Mouse (Mus musculus) Patski (cell line): ENCODE measurements around the gene Cryz. TPM values are rescaled to one million over a fixed set of nuclear protein-coding genes. Genes with fewer than 3 reads are reported as not detected.
"Not testable (repeated sequence)": the region's sequence is repeated elsewhere in the genome, so short reads cannot be mapped to it uniquely, and the experiment has no call there.

Experiments
- ATAC-seq: fragments of 100-300 bp; one replicate; pipeline ENCODE4 v1.8.0; 2021
- CTCF ChIA-PET: fragments of 350-600 bp; sonication (Branson Sonifier 250); formaldehyde crosslinking; loops from one replicate; lab custom pipeline; 2022; ENCODE audit warnings: inconsistent platforms; lab: Charles Lee
- POLR2A ChIA-PET: fragments of 350-600 bp; sonication (Branson Sonifier 250); formaldehyde crosslinking; loops from one replicate; lab custom pipeline; 2022; ENCODE audit warnings: antibody characterized with exemption, inconsistent platforms; lab: Charles Lee
- DNase-seq: peaks from one replicate; pipeline ENCODE4 v3.0.0-alpha.2; 2011; ENCODE audit warnings: low read depth, low spot score
- H3K27me3 ChIP-seq: fragments of 371-371 bp; one replicate; pipeline ENCODE4 v1.5.1; 2021
- CTCF ChIP-seq: fragments of 100-300 bp; IDR thresholded peaks from one replicate; pipeline ENCODE4 v1.5.1; 2021
- in situ Hi-C: fragments of 300-500 bp; cut with MboI; formaldehyde crosslinking; loops from 3 replicates; pipeline ENCODE4 v1.11.1; 2018; ENCODE audit warnings: low pct_unique_long_range_greater_than_20kb, mixed read lengths
- polyA plus RNA-seq: library from polyadenylated mRNA; unstranded; gene quantifications from one replicate; pipeline ENCODE4 v1.2.3, GENCODE M21; 2021

Gene Cryz
- polyA plus RNA-seq, 1 experiment from 2014 or later = 116 TPM

DNA sequence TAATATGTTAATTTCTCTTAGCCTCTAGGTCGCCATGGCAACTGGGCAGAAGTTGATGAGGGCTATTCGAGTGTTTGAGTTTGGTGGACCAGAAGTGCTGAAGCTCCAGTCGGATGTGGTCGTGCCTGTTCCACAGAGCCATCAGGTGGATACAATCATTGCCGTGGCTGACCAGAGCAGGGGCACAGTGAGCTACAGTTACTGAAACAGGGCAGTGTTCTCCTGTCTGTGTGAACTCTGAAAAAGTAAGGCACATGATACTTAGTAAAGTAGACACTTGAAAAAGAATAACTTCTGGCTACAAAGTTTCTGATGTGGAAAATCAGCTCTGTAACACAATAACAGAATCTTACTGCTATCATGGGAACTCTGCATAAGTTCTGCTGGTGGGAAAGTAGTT, 8.4 kb downstream of the Cryz start:
- no peaks in the 10 kb centered on the region for H3K27me3 ChIP-seq
- ATAC-seq = no peak
- TF ChIP-seq CTCF = no peak
- in situ Hi-C loops = no loop called here
- ChIA-PET POLR2A (no interaction called here), CTCF (interaction anchor here (1.9 to 4.6 kb wide), 2 partner anchors 8 to 18 kb away, joined by 4 to 16 read pairs; partner anchors contain the start of genes Cryz and Tyw3)
- DNase-seq = no peak

DNA sequence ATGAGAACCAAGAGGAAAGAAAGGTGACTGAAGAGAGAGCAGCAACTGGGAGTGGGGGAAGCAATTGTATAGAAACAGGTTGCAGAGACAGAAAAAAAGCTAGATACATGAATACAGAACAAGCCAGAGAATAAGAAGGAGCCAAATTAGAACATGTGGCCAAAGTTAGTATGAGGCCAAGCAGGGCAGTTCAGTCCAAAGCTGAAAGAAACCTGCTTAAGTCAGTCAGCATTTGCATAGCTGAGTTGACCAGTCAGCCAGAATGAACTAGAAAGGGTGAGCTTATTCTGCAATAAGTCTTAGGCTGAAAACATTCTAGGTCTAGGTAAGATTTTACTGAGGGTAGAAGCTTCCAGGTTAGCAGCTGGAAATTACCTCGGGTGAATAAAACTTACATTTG, 11.4 kb downstream of the Cryz start:
- DNase-seq (no peak), ATAC-seq (no peak)
- ChIA-PET POLR2A (no interaction called here), CTCF (interaction anchor here (1.5 to 4.6 kb wide), 2 partner anchors 9 to 11 kb away, joined by 5 to 16 read pairs; partner anchors contain the start of genes Cryz and Tyw3)
- no peak for TF ChIP-seq CTCF
- H3K27me3 ChIP-seq = no peaks in the 10 kb centered on the region
- in situ Hi-C loops = no loop called here

GRCm38 (mm10) chr3:154611888-154612287, 15.4 kb downstream of the Cryz start:
- ChIA-PET POLR2A (no interaction called here), CTCF (no interaction called here)
- DNase-seq (no peak), ATAC-seq (no peak)
- no peak for TF ChIP-seq CTCF
- in situ Hi-C loops = no loop called here
- H3K27me3 ChIP-seq = no peaks in the 10 kb centered on the region

- in situ Hi-C loops = no loop called here
- no peaks in the 10 kb centered on the region for H3K27me3 ChIP-seq
- DNase-seq = no peak
- CTCF ChIA-PET = interaction anchor here (1.5 kb wide), 1 partner anchor 17 kb away, joined by 7 read pairs; the partner anchor contains the start of genes Cryz and Tyw3
- POLR2A ChIA-PET = interaction anchor here (0.5 kb wide), 1 partner anchor 284 kb away, joined by 3 read pairs; the partner anchor contains the start of gene Lhx8
- no peak for TF ChIP-seq CTCF
- no peak for ATAC-seq
Measured at GRCm38 (mm10) chr3:154614771-154615170, 18.3 kb downstream of the Cryz start.

GRCm38 (mm10) chr3:154615304-154615703, 18.8 kb downstream of the Cryz start:
- in situ Hi-C loops = no loop called here
- H3K27me3 ChIP-seq = no peaks in the 10 kb centered on the region
- ATAC-seq (no peak), DNase-seq (no peak)
- ChIA-PET POLR2A (no interaction called here), CTCF (no interaction called here)
- no peak for TF ChIP-seq CTCF

DNA sequence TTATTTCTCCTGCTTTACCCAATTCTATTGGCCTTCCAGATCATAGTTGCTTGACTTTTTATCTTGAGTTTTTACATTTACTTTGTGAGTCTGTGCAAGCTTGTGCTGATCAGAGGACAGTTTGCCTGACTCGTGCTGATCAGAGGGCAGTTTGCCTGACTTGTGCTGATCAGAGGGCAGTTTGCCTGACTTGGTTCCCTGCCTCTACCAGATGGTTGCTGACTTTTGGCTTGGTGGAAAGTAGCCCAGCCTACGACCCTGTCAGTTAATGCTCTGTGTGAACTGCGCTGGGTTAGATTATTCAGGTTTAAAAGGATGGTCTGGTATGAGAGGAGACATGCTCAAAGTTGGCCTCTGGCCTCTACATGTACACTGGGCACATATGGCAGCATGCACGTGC, 19.6 kb downstream of the Cryz start:
- POLR2A ChIA-PET = no interaction called here
- in situ Hi-C loops = no loop called here

DNA sequence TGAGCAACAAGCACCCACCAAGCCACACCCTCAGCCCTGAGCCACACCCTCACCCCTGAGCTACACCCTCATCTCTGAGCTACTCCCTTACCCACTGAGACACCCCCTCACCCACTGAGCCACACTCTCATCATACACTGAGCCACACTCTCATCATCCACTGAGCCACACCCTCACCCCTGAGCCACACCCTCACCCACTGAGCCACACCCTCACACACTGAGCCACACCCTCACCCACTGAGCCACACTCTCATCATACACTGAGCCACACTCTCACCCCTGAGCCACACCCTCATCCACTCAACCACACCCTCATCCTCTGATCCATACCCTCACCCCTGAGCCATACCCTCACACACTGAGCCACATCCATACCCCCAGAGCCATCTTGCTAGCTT, 31.8 kb downstream of the Cryz start:
- ChIA-PET CTCF (interaction anchor here (1.3 to 1.4 kb wide), 2 partner anchors 10 to 55 kb away, joined by 4 read pairs; no protein-coding TSS in a partner anchor), POLR2A (no interaction called here)
- in situ Hi-C loops = loop anchor here (25.0 kb wide), 1 partner anchor 734 kb away; no protein-coding TSS in a partner anchor
- no peak for TF ChIP-seq CTCF
- ATAC-seq (no peak), DNase-seq (no peak)
- peaks cover 6% of the 10 kb centered on the region for H3K27me3 ChIP-seq

More for the DNA sequence above, 19.6 kb downstream of the Cryz start:
- no peak for DNase-seq
- H3K27me3 ChIP-seq = no peaks in the 10 kb centered on the region
- TF ChIP-seq CTCF = no peak
- no peak for ATAC-seq
- CTCF ChIA-PET = no interaction called here

- H3K27me3 ChIP-seq, POLR2A ChIA-PET, ATAC-seq, DNase-seq: not testable (repeated sequence)
- CTCF ChIA-PET = interaction anchor here (1.0 kb wide), 1 partner anchor 51 kb away, joined by 3 read pairs; no protein-coding TSS in a partner anchor
- in situ Hi-C loops = loop anchor here (25.0 kb wide), 1 partner anchor 731 kb away; no protein-coding TSS in a partner anchor
Measured at GRCm38 (mm10) chr3:154631281-154631680, 34.8 kb downstream of the Cryz start.

DNA sequence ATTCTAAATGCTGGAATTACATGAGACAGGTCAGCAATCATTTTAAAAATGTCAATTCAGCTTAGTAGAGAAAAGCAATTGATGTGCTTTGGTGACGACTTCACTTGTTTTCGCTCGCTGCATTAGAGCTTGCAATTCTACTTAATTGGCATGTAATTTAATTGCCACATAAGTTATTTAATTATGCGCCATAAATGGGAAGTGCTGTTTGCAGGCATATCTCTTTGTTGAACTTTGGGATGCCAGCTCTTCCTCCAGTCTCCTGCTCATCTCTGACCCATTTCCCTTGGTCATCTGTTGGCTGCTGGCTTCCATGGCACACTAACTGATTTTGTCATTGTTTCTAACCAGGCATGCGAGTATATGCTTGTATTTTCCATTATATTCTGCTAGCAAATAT, 36.6 kb downstream of the Cryz start:
- DNase-seq = no peak
- no peak for TF ChIP-seq CTCF
- no peak for ATAC-seq
- peaks cover 6% of the 10 kb centered on the region for H3K27me3 ChIP-seq
- ChIA-PET CTCF (no interaction called here), POLR2A (no interaction called here)
- in situ Hi-C loops = loop anchor here (25.0 kb wide), 1 partner anchor 729 kb away; no protein-coding TSS in a partner anchor

GRCm38 (mm10) chr3:154646638-154647442, 50.3 kb downstream of the Cryz start:
- CTCF ChIA-PET = interaction anchor here (0.9 to 1.7 kb wide), 8 partner anchors 8 to 174 kb away, joined by 3 to 9 read pairs (median 4); partner anchors contain the start of genes Cryz and Tyw3
- DNase-seq (no peak), ATAC-seq (peak; percentile 25)
- TF ChIP-seq CTCF = peak; percentile 58
- H3K27me3 ChIP-seq = peaks cover 3% of the 10 kb centered on the region
- in situ Hi-C loops = loop anchor here (25.0 kb wide), 1 partner anchor 715 kb away; no protein-coding TSS in a partner anchor
- POLR2A ChIA-PET = interaction anchor here (0.6 kb wide), 1 partner anchor 550 kb away, joined by 3 read pairs; no protein-coding TSS in a partner anchor
